Mouse (Mus musculus) common myeloid progenitor, adult 5-6 weeks (primary cell): Measurements from ENCODE around the gene 4930404N11Rik. TPM values are rescaled to one million over a fixed set of nuclear protein-coding genes. Genes with fewer than 3 reads are reported as not detected.

ENCODE experiments used
- ATAC-seq: replicated peaks from 2 replicates; pipeline ENCODE4 v1.8.0; 2016; ENCODE audit warnings: low read depth, mild to moderate bottlenecking, moderate TSS enrichment, inconsistent platforms; ENCODE audit not compliant: poor library complexity, severe bottlenecking
- total RNA-seq: library from RNA; stranded (forward); fragments of 200-1000, 187-1606 nt; gene quantifications from 2 replicates; pipeline ENCODE4 v1.2.3, GENCODE M21; 2017

4930404N11Rik gene
- total RNA-seq, 1 experiment from 2014 or later = 0.23 TPM

GRCm38 (mm10) chr10:81356991-81357844, 8.4 kb downstream of the 4930404N11Rik start, which contains the start of gene Mfsd12:
Gene Mfsd12 (plus strand): TSS chr10:81357491.
- peak; percentile 63 for ATAC-seq

GRCm38 (mm10) chr10:81356352-81356990, 9.1 kb downstream of the 4930404N11Rik start:
- ATAC-seq = peak; percentile 62

DNA sequence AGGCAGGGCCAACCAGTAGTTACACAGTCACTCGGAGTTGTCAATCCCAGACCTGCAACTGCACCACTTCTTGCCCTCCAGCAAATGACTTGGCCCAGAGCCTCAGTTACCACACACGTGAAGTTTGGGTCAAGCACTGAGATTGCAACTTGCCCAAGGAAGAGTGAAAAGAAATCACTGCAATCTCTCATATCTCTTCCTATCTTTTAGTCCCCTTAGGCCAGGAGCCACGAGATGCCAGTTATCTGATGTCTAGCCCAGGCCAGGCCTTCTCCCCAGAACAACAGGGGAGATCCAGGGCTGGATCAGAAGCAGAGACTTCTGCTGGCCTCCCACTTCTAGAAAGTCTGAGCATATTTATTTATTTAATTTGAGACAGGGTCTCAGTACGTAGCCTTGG, 10.1 kb downstream of the 4930404N11Rik start:
- no peak for ATAC-seq

DNA sequence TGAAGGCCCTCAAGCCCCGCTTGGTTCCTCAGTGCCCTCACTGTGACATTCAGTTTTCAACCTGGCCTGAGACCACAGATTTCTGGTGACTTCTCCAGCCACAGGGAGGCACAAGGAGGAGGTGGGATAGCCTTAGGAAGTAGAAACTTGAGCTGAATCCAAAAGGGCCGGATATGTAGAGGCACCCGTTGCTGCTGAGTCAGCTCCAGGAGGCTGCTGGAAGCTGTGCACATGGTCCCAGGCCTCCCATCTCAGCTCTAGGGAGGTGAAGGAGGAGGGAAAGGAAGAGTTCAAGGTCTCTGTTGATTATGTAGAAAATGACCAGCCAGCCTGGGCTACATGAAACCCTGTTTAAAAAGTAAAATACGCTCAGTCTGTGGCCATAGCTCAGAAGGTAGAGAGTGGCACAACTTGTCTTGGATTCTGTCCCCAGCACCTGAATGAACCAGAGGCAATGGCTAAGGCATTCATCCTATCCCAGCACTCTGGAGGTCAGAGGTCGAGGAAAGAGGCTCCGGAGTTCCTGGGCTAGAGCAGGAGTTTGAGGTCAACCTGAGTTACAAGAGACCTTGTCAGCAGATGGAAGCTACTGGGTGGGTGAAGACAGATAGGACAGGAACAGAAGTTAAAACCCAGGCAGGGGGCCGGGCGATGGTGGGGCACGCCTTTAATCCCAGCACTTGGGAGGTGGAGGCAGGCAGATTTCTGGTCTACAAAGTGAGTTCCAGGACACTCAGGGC, 10.7 kb downstream of the 4930404N11Rik start:
- ATAC-seq = no peak

DNA sequence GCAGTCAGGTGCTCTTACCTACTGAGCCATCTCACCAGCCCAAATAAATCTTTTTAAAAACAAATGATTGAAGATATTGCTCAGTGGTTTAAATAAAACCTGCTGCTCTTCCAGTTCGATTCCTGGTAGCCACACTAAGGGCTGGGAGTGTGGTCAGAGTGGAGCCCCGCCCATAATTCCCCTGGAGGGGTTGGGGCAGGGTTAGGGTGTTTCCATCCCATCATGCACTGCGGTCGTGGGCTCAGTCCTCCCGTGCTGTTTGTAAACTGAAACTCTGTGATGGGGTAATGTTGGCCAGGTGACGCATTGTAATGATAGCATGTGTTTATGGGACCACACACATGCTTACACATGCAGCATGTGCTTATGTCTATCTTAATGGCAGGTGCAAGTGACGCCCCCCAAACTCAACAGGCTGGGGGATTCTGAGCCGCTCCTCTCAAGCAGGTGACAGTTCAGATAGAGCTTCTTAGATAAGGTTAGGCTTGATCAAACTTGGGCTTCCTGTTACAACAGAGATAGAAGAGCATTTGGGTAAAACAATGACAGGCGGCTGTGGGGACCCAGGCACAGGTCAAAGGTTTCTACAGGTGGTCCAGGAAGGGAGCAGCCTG, 13.8 kb downstream of the 4930404N11Rik start:
- 0 out of 2 replicates have a peak, but pooled peaks have one; percentile 8 for ATAC-seq

DNA sequence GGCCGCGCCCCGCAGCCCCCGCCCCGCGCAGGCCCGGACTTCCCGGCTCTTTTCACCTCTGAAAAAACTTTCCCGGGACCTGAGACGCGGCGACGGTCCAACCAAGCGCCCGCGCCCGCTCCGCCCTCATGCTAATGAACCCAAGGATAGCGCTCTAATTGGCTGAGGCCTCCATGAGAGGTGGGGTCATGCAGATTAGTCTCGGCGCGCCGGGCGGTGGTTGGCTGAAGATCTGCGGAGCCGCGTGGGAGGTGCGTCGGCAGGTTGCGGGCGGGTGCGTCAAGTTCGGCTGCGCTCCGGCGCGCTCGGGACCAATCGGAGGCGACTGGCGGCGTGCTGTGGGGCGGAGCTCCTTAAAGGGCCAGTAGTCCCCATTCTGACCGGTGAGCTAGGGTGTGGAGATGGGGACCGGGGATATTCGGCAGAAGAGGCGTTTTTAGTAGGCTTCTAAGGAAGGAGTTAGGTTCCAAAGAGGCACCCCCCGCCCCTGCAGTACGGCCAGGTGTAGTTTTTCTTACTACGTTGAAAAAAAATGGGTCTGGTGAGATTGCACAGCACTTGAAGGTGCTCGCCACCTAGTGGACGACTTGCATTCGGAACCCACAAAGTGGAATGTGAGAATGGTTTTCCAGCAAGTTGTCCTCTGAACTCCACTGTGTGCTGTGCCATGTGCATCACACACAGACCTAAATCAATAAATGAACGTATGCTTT, 15.1 kb downstream of the 4930404N11Rik start, which contains the start of gene Hmg20b:
Gene Hmg20b, minus strand, starts transcription at position 130 of the 713 bp plus-strand sequence.
- ATAC-seq = peak; percentile 86

- no peak for ATAC-seq
These were observed 15.7 kb downstream of the 4930404N11Rik start for GRCm38 (mm10) chr10:81349961-81350350.

GRCm38 (mm10) chr10:81349146-81349545, 16.5 kb downstream of the 4930404N11Rik start:
- peak; percentile 26 for ATAC-seq

- ATAC-seq = peak; percentile 62
These were observed 19.1 kb downstream of the 4930404N11Rik start for GRCm38 (mm10) chr10:81346453-81347067.

DNA sequence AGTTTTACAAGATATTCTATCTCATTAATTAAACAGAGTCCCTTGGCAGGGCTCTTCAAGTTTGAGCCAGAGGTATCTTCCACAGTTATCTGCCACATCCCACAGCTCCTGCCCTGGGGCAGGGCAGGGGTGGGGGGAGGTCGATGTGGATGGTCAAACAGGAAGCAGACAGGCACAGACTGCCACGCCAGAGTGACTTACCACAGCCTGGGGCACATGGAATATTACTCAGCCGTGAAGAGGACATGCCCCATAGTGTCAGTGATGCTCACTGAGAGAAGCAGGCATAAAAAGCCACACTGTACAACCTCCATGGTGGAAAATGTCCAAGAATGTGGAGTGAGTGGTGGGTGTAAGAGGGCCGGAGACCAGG, 20.5 kb downstream of the 4930404N11Rik start:
- no peak for ATAC-seq

GRCm38 (mm10) chr10:81344421-81345161, 21.0 kb downstream of the 4930404N11Rik start:
- ATAC-seq = no peak

- ATAC-seq = no peak
These were observed 22.7 kb downstream of the 4930404N11Rik start, which contains the start of gene Gipc3 for GRCm38 (mm10) chr10:81342686-81343505. Gene Gipc3 (minus strand): TSS chr10:81343266.

DNA sequence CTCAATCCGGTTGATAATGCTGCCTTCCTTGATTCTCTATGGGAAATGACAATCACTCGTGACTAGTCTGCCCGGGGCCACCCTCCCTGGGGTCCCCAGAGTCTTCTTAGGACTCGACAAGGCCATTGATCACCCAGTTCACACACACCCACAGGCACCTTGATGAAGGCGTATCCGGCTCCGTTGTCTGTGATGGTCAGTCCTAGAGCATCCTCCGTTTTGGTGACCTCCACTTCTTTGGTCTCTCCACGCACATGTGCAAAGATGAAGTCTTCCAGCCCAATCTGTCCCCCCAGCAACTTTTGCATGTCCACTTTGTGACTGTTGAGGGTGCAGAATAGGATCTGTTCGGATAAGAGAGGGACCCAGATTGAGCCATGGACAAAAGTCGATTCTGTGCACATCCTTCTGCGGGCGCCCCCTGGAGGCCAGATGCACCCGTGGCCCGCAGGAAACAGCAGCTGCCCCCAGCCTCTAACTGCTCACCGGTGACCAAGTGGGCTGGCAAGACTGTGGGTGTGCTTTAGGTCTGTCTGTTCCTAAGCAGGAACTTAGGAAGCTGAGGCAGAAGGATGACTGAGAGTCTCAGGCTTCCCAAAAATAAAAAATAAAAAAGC, 24.2 kb downstream of the 4930404N11Rik start:
- ATAC-seq = peak; percentile 53

DNA sequence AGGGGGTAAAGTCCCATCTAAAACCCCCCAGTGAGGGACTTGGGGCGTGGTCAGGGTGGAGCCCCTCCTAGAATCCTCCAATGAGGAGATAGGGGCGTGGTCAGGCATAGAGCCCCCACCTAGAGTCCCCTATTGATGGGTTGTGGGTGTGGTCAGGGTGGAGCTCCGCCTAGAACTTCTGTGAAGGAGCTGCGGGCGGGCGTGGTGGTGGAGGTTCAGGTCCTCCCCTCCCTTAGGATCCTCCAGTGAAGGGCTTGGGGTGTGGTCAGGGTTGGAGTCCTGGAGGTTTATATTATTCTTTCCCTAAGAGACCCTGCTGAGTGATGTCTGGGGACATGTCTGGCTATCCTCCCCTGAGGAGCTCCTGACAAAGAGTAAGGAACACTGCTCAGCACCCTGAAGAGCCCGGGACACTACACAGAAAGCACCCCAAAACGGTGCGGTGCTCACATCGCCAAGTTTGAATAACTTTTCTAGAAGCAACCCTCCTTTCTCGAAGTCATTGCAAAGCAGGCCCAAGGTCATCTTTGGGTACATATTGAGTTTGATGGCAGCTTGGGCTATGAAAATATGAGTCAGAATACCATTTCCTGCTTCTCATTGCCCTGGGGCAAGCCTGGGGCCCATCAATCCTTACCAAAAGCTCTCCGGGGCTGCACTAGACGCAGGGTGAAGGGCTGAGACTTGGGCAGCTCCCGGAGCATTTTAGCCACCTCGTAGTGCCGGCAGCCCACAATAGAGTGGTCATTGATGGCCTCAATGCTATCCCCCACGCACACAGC, 24.9 kb downstream of the 4930404N11Rik start:
- no peak for ATAC-seq

GRCm38 (mm10) chr10:81336558-81336957, 29.1 kb downstream of the 4930404N11Rik start:
- ATAC-seq = no peak
